Comparison of ENCODE assay signal across 20 mouse cellular contexts in the genomic region with DNA sequence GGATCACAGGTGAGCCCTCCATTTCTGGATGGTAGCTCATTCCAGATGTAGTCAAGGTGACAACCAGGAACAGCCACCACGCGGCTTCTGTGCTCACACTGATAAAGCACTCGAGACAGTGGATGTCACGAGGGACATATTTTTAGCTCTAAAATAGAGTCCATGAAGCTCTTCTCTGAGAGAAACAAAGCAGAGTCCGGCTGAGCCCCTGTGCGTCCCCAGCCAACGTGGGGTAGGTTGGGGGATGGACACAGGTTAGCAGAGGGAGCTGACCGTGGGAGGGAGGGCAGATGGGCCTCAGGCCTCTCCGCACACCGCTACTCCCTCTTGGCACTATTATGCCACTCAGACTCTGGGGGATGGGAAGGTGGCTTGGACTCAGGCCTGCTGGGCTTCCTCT.
DNase-seq lines count a peak whose midpoint lies in the region; ATAC-seq and TF ChIP-seq lines count a peak whose summit lies in the region.
"Had no signal": no experiment of that assay in that cellular context is flagged by ENCODE, and none has a peak within 500 bp of the region (broad histone marks: within the 10 kb centered on the region; RNA-seq: fewer than 3 reads in every experiment).

No protein-coding gene starts in this region.

- no peak for DNase-seq in heart, postnatal 0 days (ENCODE audit: low spot score)
- DNase-seq in hindbrain, embryonic 10.5 days (ENCODE audit: low spot score) = no peak
- DNase-seq in adrenal gland, postnatal 10 days = no peak
- DNase-seq in liver = no peak
- DNase-seq: adrenal gland, adult 2 months; adrenal gland, postnatal 36 days; cerebellum, adult 2 months; gastrocnemius, adult 2 months; gastrocnemius, postnatal 25 days; kidney, adult 11 months; kidney, adult 9 months had no signal

- H3K4me1 ChIP-seq in megakaryocyte, embryonic 14.5 days = peaks cover 9% of the 10 kb centered on the region
- peaks cover 24% of the 10 kb centered on the region for H3K4me1 ChIP-seq in heart, embryonic 13.5 days
- peaks cover 15% of the 10 kb centered on the region; the same call in 1 of the 2 replicates for H3K4me1 ChIP-seq in heart, postnatal 0 days (ENCODE audit: control insufficient read depth, insufficient read depth)
- H3K4me1 ChIP-seq in hindbrain, embryonic 10.5 days (replicated peaks) = 0 out of 2 replicates have a peak, but pooled peaks cover 3% of the 10 kb centered on the region
- H3K4me1 ChIP-seq: embryonic facial prominence, embryonic 10.5 days; forebrain, embryonic 10.5 days had no signal

- peaks cover 16% of the 10 kb centered on the region for H3K9me3 ChIP-seq in megakaryocyte, embryonic 14.5 days
- H3K9me3 ChIP-seq in heart, embryonic 13.5 days = no peaks in the 10 kb centered on the region
- no peaks in the 10 kb centered on the region for H3K9me3 ChIP-seq in heart, postnatal 0 days (replicated peaks; ENCODE audit: control insufficient read depth, low read length)
- H3K9me3 ChIP-seq in hindbrain, embryonic 10.5 days = 0 out of 2 replicates have a peak, but pooled peaks cover 3% of the 10 kb centered on the region
- H3K9me3 ChIP-seq: embryonic facial prominence, embryonic 10.5 days; forebrain, embryonic 10.5 days; hindbrain, embryonic 13.5 days had no signal

- no peak for ATAC-seq in megakaryocyte, adult 5-6 weeks (ENCODE audit: poor library complexity, severe bottlenecking)
- ATAC-seq in heart, embryonic 13.5 days (ENCODE audit: extremely low read depth, insufficient number of reproducible peaks, low FRiP score, low TSS enrichment) = no peak
- ATAC-seq in heart, postnatal 0 days (ENCODE audit: insufficient read depth, low read depth) = peak; percentile 42
- ATAC-seq: forebrain, embryonic 14.5 days; hindbrain, postnatal 0 days had no signal

- H3K27ac ChIP-seq in heart, embryonic 13.5 days (replicated peaks) = peak overlapping the region; percentile 62
- H3K27ac ChIP-seq in heart, postnatal 0 days (ENCODE audit: low read depth) = peak overlapping the region; percentile 73
- H3K27ac ChIP-seq in hindbrain, embryonic 10.5 days = no peak overlapping the region
- H3K27ac ChIP-seq: embryonic facial prominence, embryonic 10.5 days; forebrain, embryonic 10.5 days; gastrocnemius, adult 2 months; hindbrain, embryonic 13.5 days; hindbrain, postnatal 0 days had no signal

- no peak for TF ChIP-seq CTCF in heart, postnatal 0 days (IDR thresholded peaks at IDR 0.05; ENCODE audit: low read depth)

- TF ChIP-seq EP300 in heart, postnatal 0 days (IDR thresholded peaks at IDR 0.05; ENCODE audit: low read depth) = no peak

- 36% methylated on average over 10 of the region's 10 CpGs for WGBS in heart, embryonic 13.5 days
- WGBS in heart, postnatal 0 days = 35% methylated on average over 10 of the region's 10 CpGs
- 85% methylated on average over 10 of the region's 10 CpGs for WGBS in hindbrain, embryonic 10.5 days

- no peak overlapping the region for H3K9ac ChIP-seq in heart, embryonic 13.5 days
- H3K9ac ChIP-seq in heart, postnatal 0 days (replicated peaks; ENCODE audit: low read depth, low read length) = no peak overlapping the region
- H3K9ac ChIP-seq: hindbrain, embryonic 13.5 days had no signal

- H3K36me3 ChIP-seq in megakaryocyte, embryonic 14.5 days (replicated peaks; ENCODE audit: low read length) = no peaks in the 10 kb centered on the region
- no peaks in the 10 kb centered on the region for H3K36me3 ChIP-seq in heart, embryonic 13.5 days
- no peaks in the 10 kb centered on the region for H3K36me3 ChIP-seq in heart, postnatal 0 days (replicated peaks; ENCODE audit: control insufficient read depth, insufficient read depth, low read length)
- no peaks in the 10 kb centered on the region for H3K36me3 ChIP-seq in hindbrain, embryonic 10.5 days
- H3K36me3 ChIP-seq: embryonic facial prominence, embryonic 10.5 days; forebrain, embryonic 10.5 days; hindbrain, embryonic 13.5 days had no signal

- peaks cover 28% of the 10 kb centered on the region for H3K27me3 ChIP-seq in megakaryocyte, embryonic 14.5 days (replicated peaks)
- H3K27me3 ChIP-seq in heart, embryonic 13.5 days (replicated peaks) = peaks cover 8% of the 10 kb centered on the region
- no peaks in the 10 kb centered on the region for H3K27me3 ChIP-seq in heart, postnatal 0 days (ENCODE audit: control insufficient read depth, insufficient read depth, low read length)
- H3K27me3 ChIP-seq in hindbrain, embryonic 10.5 days (ENCODE audit: insufficient read depth, poor library complexity, severe bottlenecking) = no peaks in the 10 kb centered on the region
- H3K27me3 ChIP-seq: hindbrain, embryonic 13.5 days had no signal

- H3K4me3 ChIP-seq in megakaryocyte, embryonic 14.5 days (replicated peaks) = peak overlapping the region; percentile 0
- H3K4me3 ChIP-seq in heart, embryonic 13.5 days = no peak overlapping the region
- H3K4me3 ChIP-seq in heart, postnatal 0 days (ENCODE audit: low read depth, low read length) = no peak overlapping the region
- no peak overlapping the region for H3K4me3 ChIP-seq in hindbrain, embryonic 10.5 days
- H3K4me3 ChIP-seq: embryonic facial prominence, embryonic 10.5 days; erythroblast, embryonic 14.5 days; forebrain, embryonic 10.5 days; gastrocnemius, adult 2 months; hindbrain, embryonic 13.5 days had no signal

- no peak overlapping the region for H3K4me2 ChIP-seq in heart, embryonic 13.5 days
- 0 out of 2 replicates have a peak overlapping the region, but pooled peaks have one; percentile 3 for H3K4me2 ChIP-seq in heart, postnatal 0 days (ENCODE audit: low read depth, low read length)
- H3K4me2 ChIP-seq: hindbrain, embryonic 13.5 days had no signal
